Mouse (Mus musculus): ENCODE data around the gene Ubqln4.

DNA sequence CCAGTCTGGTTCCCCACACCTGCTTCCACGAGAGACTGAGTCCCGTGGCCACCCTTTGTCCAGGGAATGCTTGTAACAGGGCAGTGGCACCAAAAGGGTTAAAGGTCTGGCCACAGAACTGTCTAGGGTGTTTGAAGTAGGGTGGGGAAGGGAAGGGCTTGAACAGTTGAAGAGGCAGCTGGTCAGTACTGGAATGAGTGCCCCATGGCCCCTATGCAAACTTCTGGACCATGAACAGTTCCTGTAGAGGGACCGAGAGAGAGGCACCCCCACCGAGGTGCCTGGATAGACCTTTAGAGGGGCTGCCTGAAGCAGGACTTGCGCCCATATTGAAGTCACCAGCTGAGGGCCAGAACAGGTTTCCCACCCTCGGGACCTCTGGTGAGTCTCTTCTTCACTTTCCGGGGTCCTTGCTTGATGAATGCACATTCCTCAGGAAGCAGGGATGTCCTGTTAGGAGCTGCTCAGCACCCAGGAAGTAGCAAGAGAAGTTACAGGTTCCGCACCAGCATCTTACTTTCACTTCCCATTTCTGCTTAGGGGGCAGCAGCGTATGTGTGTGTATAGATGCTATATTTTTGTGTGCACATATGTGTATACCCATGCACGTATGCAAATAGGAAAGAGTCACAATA, 39.5 kb downstream of the Ubqln4 start:
- TF ChIP-seq CTCF (IDR thresholded peaks at IDR 0.05; ENCODE audit: borderline replicate concordance, extremely low read depth, insufficient read depth, insufficient read length) (no peak), POLR2A (IDR thresholded peaks at IDR 0.05; ENCODE audit: borderline replicate concordance, extremely low read depth, insufficient read depth, insufficient read length, poor library complexity, severe bottlenecking) (no peak)

Measured in brain, embryonic 14.5 days (tissue).